Mouse (Mus musculus) CD8-positive naive resting alpha-beta T cell, adult 2 months (primary cell): ENCODE data around the gene Klk1b26.
"Not testable (repeated sequence)": the region's sequence is repeated elsewhere in the genome, so short reads cannot be mapped to it uniquely, and the experiment has no call there.

ENCODE experiments used
- DNase-seq, 2 experiments: peaks; one replicate each; pipeline ENCODE4 v3.0.0; 2022; ENCODE audit warnings: low read depth in 2 of 2, low spot score in 2 of 2

Gene Klk1b26

DNA sequence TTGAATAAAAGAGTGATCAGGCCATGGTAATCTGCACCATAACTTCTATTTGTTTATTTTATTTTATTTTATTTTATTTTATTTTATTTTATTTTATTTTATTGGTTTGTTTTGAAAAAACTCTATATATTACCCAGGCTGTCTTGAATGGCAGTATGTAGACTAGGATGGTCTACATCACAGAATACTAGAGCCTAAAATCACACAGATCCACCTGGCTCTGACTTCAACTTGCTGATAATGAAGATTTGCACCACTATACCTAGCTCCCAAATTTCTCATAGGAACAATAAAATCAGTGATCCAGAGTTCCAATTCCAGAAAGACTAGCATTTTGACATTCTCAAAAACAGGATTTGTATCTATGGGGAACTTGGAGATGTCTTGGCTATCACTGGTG is at the start of gene Klk1b26:
Gene Klk1b26, plus strand, starts transcription at position 301 of the 400 bp plus-strand sequence.
- DNase-seq = not testable (repeated sequence)

- DNase-seq = no peak
Observed at GRCm38 (mm10) chr7:43966451-43966850, 45.5 kb upstream of the Klk1b26 start, which contains the start of gene Klk1b1. Gene Klk1b1, plus strand, starts transcription at chr7:43966751.

DNA sequence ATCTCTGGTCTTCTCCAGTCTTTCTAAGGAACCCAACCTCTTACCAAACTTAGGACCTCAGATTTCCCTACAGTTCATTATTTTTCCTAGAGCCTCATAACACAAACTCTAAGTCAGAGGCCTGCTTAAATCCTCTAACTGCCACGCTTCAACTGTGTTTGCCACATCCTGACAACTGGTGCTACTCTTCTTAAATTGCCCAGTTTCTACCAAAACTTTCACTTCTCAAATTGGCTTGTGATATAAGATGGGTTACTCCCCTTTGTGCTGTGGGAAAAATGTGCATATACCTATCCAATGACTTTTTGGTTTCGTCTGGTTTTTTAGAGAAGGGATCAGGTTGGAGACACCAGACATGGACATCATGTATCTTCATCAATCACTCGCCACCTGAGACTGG is 44.9 kb upstream of the Klk1b26 start:
- no peak for DNase-seq

DNA sequence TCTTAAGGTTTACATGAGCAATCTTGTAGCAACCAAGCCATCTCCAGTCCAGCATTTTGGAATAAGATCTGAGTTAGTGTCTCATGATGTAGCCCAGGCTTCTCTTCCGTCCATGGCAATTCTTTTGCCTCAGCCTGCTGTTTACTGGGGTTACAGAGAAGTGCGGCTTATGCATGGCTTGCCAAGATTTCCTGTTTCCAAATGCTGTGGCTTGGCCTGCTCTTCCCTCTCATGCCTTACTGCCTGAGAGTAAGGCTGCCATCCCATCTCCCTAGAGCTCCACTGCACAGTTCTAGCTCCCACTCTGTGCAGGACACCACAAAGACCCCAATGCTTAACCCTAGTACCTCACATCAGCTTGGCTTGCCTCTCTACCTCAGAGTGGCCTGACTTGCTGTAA is 44.4 kb upstream of the Klk1b26 start:
- no peak for DNase-seq

DNA sequence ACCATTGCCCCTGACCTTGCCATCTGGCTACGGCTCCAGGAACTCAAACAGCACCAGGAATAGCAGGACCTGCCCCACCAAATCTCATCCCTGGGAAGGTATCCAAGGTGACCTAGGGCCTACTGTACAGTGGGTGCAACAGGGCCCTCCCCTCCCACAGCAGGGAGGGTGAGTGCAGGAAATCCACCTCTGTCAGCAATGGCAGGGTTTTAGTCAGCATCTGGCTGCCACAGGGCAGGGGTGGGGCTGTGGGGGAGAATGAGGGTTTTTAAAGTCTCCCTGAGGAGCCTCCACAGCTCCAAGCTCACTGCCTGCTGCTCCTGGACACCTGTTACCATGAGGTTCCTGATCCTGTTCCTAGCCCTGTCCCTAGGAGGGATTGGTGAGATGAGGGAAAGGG is 36.2 kb upstream of the Klk1b26 start, which contains the start of gene Klk1b9:
Gene Klk1b9, plus strand, starts transcription at position 301 of the 400 bp plus-strand sequence.
- not testable (repeated sequence) for DNase-seq

GRCm38 (mm10) chr7:43985657-43986056 is 26.3 kb upstream of the Klk1b26 start:
- DNase-seq = no peak

GRCm38 (mm10) chr7:43994821-43995220 is 17.1 kb upstream of the Klk1b26 start:
- not testable (repeated sequence) for DNase-seq

GRCm38 (mm10) chr7:43995577-43995976 is 16.4 kb upstream of the Klk1b26 start, which contains the start of gene Klk1b11:
Gene Klk1b11, plus strand, starts transcription at chr7:43995877.
- not testable (repeated sequence) for DNase-seq

GRCm38 (mm10) chr7:44004847-44005246 is 7.1 kb upstream of the Klk1b26 start:
- DNase-seq = no peak

GRCm38 (mm10) chr7:44014666-44015065 is 2.7 kb downstream of the Klk1b26 start:
- DNase-seq = not testable (repeated sequence)

GRCm38 (mm10) chr7:44015071-44015470 is 3.1 kb downstream of the Klk1b26 start:
- no peak for DNase-seq

DNA sequence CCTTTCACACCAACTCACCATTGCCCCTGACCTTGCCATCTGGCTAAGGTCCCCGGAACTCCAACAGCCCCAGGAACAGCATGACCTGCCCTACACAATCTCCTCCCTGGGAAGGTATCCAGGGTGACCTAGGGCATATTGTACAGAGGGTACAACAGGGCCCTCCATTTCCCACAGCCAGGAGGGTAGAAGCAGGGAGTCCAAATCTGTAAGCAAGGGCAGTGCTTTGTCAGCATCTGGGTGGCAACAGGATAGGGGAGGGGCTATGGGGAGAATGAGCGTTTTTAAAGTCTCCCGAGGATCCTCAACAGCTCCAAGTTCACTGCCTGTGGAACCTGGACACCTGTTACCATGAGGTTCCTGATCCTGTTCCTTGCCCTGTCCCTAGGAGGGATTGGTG is 40.0 kb downstream of the Klk1b26 start, which contains the start of gene Klk1b27:
Gene Klk1b27, plus strand, starts transcription at position 301 of the 400 bp plus-strand sequence.
- DNase-seq = not testable (repeated sequence)
